Mouse (Mus musculus): ENCODE measurements around the gene Pfdn4.

Gene Pfdn4

GRCm38 (mm10) chr2:170549146-170549545 is 52.9 kb downstream of the Pfdn4 start:
- no peak for DNase-seq (ENCODE audit: low spot score in 2 of 2)

GRCm38 (mm10) chr2:170550240-170550639 is 54.0 kb downstream of the Pfdn4 start:
- DNase-seq (ENCODE audit: low spot score in 2 of 2): no peak

- DNase-seq (ENCODE audit: low spot score in 2 of 2): no peak
Measured at GRCm38 (mm10) chr2:170552088-170552487, 55.9 kb downstream of the Pfdn4 start.

- DNase-seq (ENCODE audit: low spot score in 2 of 2): no peak
Measured at GRCm38 (mm10) chr2:170563956-170564855, 68.0 kb downstream of the Pfdn4 start.

- DNase-seq (ENCODE audit: low spot score in 2 of 2): no peak
Measured at GRCm38 (mm10) chr2:170564995-170565394, 68.8 kb downstream of the Pfdn4 start.

All from natural killer cell, adult 2 months (primary cell).